Mouse (Mus musculus): Measurements from ENCODE around the gene Efcab8. TPM values are rescaled to one million over a fixed set of nuclear protein-coding genes. Genes with fewer than 3 reads are reported as not detected.

Gene Efcab8
- polyA plus RNA-seq, 1 experiment from 2014 or later, result 0.27 TPM

Other genes with a start within 250 kb of the Efcab8 start
- 47.8 and 50.4 TPM in 2 replicates for gene Nol4l, start 250.0 kb upstream of the Efcab8 start, polyA plus RNA-seq (2015; fragmentation: Nextera tagmentation; extraction: Ambion mirVana)
- gene Commd7, start 147.2 kb upstream of the Efcab8 start, polyA plus RNA-seq (2015; fragmentation: Nextera tagmentation; extraction: Ambion mirVana), result 99.8 and 108 TPM in 2 replicates
- 3.1 and 3.4 TPM in 2 replicates for gene Dnmt3b, start 130.5 kb upstream of the Efcab8 start, polyA plus RNA-seq (2015; fragmentation: Nextera tagmentation; extraction: Ambion mirVana)
- gene Dnmt3c, start 83.3 kb upstream of the Efcab8 start, polyA plus RNA-seq (2015; fragmentation: Nextera tagmentation; extraction: Ambion mirVana), result not detected in 2 replicates
- gene Mapre1, start 38.7 kb upstream of the Efcab8 start, polyA plus RNA-seq (2015; fragmentation: Nextera tagmentation; extraction: Ambion mirVana), result 414 and 456 TPM in 2 replicates
- not detected in 2 replicates for gene Sun5, start 91.2 kb downstream of the Efcab8 start, polyA plus RNA-seq (2015; fragmentation: Nextera tagmentation; extraction: Ambion mirVana)
- gene Bpifb2, start 95.1 kb downstream of the Efcab8 start, polyA plus RNA-seq (2015; fragmentation: Nextera tagmentation; extraction: Ambion mirVana), result not detected in 2 replicates
- not detected in 2 replicates for gene Bpifb6, start 120.5 kb downstream of the Efcab8 start, polyA plus RNA-seq (2015; fragmentation: Nextera tagmentation; extraction: Ambion mirVana)
- gene Bpifb3, start 138.3 kb downstream of the Efcab8 start, polyA plus RNA-seq (2015; fragmentation: Nextera tagmentation; extraction: Ambion mirVana), result not detected in 2 replicates
- gene Bpifb4, start 158.3 kb downstream of the Efcab8 start, polyA plus RNA-seq (2015; fragmentation: Nextera tagmentation; extraction: Ambion mirVana), result not detected in 2 replicates
- gene Bpifa6, start 195.0 kb downstream of the Efcab8 start, polyA plus RNA-seq (2015; fragmentation: Nextera tagmentation; extraction: Ambion mirVana), result not detected in 2 replicates
- gene Bpifa2, start 228.3 kb downstream of the Efcab8 start, polyA plus RNA-seq (2015; fragmentation: Nextera tagmentation; extraction: Ambion mirVana), result not detected in 2 replicates

Data from forebrain, embryonic 16.5 days (tissue).